Mouse (Mus musculus): ENCODE data around the gene Duox2. TPM values are rescaled to one million over a fixed set of nuclear protein-coding genes. Genes with fewer than 3 reads are reported as not detected.
A peak's percentile ranks its signal among the peaks of the same experiment; 100 is the strongest.

Gene Duox2
- total and polyA plus RNA-seq, 3 experiments = 0.16 TPM; not detected in 2

GRCm38 (mm10) chr2:122236321-122236720, 61.9 kb downstream of the Duox2 start:
- H3K36me3 ChIP-seq (replicated peaks) = peaks cover 36% of the 10 kb centered on the region
- H3K4me3 ChIP-seq (ENCODE audit: low read depth, low read length) = no peak overlapping the region; the same call in 1 of the 2 replicates
- DNase-seq (ENCODE audit: low spot score) (no peak), ATAC-seq (ENCODE audit: extremely low read depth, insufficient number of reproducible peaks, low FRiP score, poor library complexity, severe bottlenecking) (no peak)
- H3K27me3 ChIP-seq (ENCODE audit: insufficient read depth, low read length) = no peaks in the 10 kb centered on the region
- peaks cover 63% of the 10 kb centered on the region for H3K4me1 ChIP-seq (ENCODE audit: insufficient read depth, low read depth, low read length)
- H3K9me3 ChIP-seq (replicated peaks) = no peaks in the 10 kb centered on the region
- no peak for TF ChIP-seq TAL1 (conservative IDR thresholded peaks at IDR 0.05; ENCODE audit: low read depth, low read length)
- TF ChIP-seq POLR2AphosphoS5 (IDR thresholded peaks at IDR 0.05; ENCODE audit: insufficient replicate concordance, low read depth, low read length) = no peak
- no peak for TF ChIP-seq CTCF (IDR thresholded peaks at IDR 0.05; ENCODE audit: low read depth, low read length)
- TF ChIP-seq GATA1 (IDR thresholded peaks at IDR 0.05; ENCODE audit: borderline replicate concordance, low read length) = no peak
- no peak for TF ChIP-seq GATA2 (IDR thresholded peaks at IDR 0.05; ENCODE audit: borderline replicate concordance, low read depth, low read length)

GRCm38 (mm10) chr2:122235425-122235824, 62.8 kb downstream of the Duox2 start:
- Histone ChIP-seq H3K27me3 (ENCODE audit: insufficient read depth, low read length) (no peaks in the 10 kb centered on the region), H3K4me3 (ENCODE audit: low read depth, low read length) (peak overlapping the region; percentile 76), H3K36me3 (replicated peaks) (peaks cover 28% of the 10 kb centered on the region), H3K4me1 (ENCODE audit: insufficient read depth, low read depth, low read length) (peaks cover 62% of the 10 kb centered on the region), H3K9me3 (replicated peaks) (no peaks in the 10 kb centered on the region)
- 0 out of 2 replicates have a peak, but pooled peaks have one; percentile 24 for TF ChIP-seq TAL1 (conservative IDR thresholded peaks at IDR 0.05; ENCODE audit: low read depth, low read length)
- no peak for TF ChIP-seq GATA2 (IDR thresholded peaks at IDR 0.05; ENCODE audit: borderline replicate concordance, low read depth, low read length)
- ATAC-seq (ENCODE audit: extremely low read depth, insufficient number of reproducible peaks, low FRiP score, poor library complexity, severe bottlenecking) (peak; percentile 30), DNase-seq (ENCODE audit: low spot score) (peak; percentile 47)

GRCm38 (mm10) chr2:122234611-122235288, 63.5 kb downstream of the Duox2 start, which contains the start of gene Sord:
Sord (plus strand) TSS chr2:122234749.
- no peaks in the 10 kb centered on the region for H3K27me3 ChIP-seq (ENCODE audit: insufficient read depth, low read length)

GRCm38 (mm10) chr2:122233759-122234557, 64.3 kb downstream of the Duox2 start:
- no peaks in the 10 kb centered on the region for H3K9me3 ChIP-seq (replicated peaks)
- no peak; the same call in 1 of the 2 replicates for ATAC-seq (ENCODE audit: extremely low read depth, insufficient number of reproducible peaks, low FRiP score, poor library complexity, severe bottlenecking)
- peaks cover 63% of the 10 kb centered on the region for H3K4me1 ChIP-seq (ENCODE audit: insufficient read depth, low read depth, low read length)
- H3K4me3 ChIP-seq (ENCODE audit: low read depth, low read length) = peak overlapping the region; percentile 76
- no peak for DNase-seq (ENCODE audit: low spot score)
- no peaks in the 10 kb centered on the region for H3K27me3 ChIP-seq (ENCODE audit: insufficient read depth, low read length)
- TF ChIP-seq GATA1 (IDR thresholded peaks at IDR 0.05; ENCODE audit: borderline replicate concordance, low read length) (no peak), CTCF (IDR thresholded peaks at IDR 0.05; ENCODE audit: low read depth, low read length) (no peak), POLR2AphosphoS5 (IDR thresholded peaks at IDR 0.05; ENCODE audit: insufficient replicate concordance, low read depth, low read length) (no peak), TAL1 (conservative IDR thresholded peaks at IDR 0.05; ENCODE audit: low read depth, low read length) (no peak), GATA2 (IDR thresholded peaks at IDR 0.05; ENCODE audit: borderline replicate concordance, low read depth, low read length) (no peak)
- H3K36me3 ChIP-seq (replicated peaks) = peaks cover 24% of the 10 kb centered on the region

More at GRCm38 (mm10) chr2:122234611-122235288, 63.5 kb downstream of the Duox2 start, which contains the start of gene Sord:
- H3K9me3 ChIP-seq (replicated peaks) = no peaks in the 10 kb centered on the region
- peak within 1 kb of the TSS; percentile 76 for H3K4me3 ChIP-seq (ENCODE audit: low read depth, low read length)
- H3K36me3 ChIP-seq (replicated peaks) = peaks cover 28% of the 10 kb centered on the region
- peak; percentile 64 for ATAC-seq (ENCODE audit: extremely low read depth, insufficient number of reproducible peaks, low FRiP score, poor library complexity, severe bottlenecking)
- DNase-seq (ENCODE audit: low spot score) = peak; percentile 73
- peaks cover 68% of the 10 kb centered on the region for H3K4me1 ChIP-seq (ENCODE audit: insufficient read depth, low read depth, low read length)
- no peak for TF ChIP-seq CTCF (IDR thresholded peaks at IDR 0.05; ENCODE audit: low read depth, low read length)
- no peak for TF ChIP-seq GATA1 (IDR thresholded peaks at IDR 0.05; ENCODE audit: borderline replicate concordance, low read length)
- no peak for TF ChIP-seq POLR2AphosphoS5 (IDR thresholded peaks at IDR 0.05; ENCODE audit: insufficient replicate concordance, low read depth, low read length)
- no peak for TF ChIP-seq GATA2 (IDR thresholded peaks at IDR 0.05; ENCODE audit: borderline replicate concordance, low read depth, low read length)
- no peak for TF ChIP-seq TAL1 (conservative IDR thresholded peaks at IDR 0.05; ENCODE audit: low read depth, low read length)

- no peaks in the 10 kb centered on the region for H3K9me3 ChIP-seq (replicated peaks)
- peaks cover 22% of the 10 kb centered on the region for H3K36me3 ChIP-seq (replicated peaks)
- DNase-seq (ENCODE audit: low spot score) = no peak
- TF ChIP-seq TAL1 (conservative IDR thresholded peaks at IDR 0.05; ENCODE audit: low read depth, low read length) = no peak
- no peak for TF ChIP-seq GATA2 (IDR thresholded peaks at IDR 0.05; ENCODE audit: borderline replicate concordance, low read depth, low read length)
- TF ChIP-seq GATA1 (IDR thresholded peaks at IDR 0.05; ENCODE audit: borderline replicate concordance, low read length) = no peak
- no peak for TF ChIP-seq CTCF (IDR thresholded peaks at IDR 0.05; ENCODE audit: low read depth, low read length)
- TF ChIP-seq POLR2AphosphoS5 (IDR thresholded peaks at IDR 0.05; ENCODE audit: insufficient replicate concordance, low read depth, low read length) = no peak
- ATAC-seq (ENCODE audit: extremely low read depth, insufficient number of reproducible peaks, low FRiP score, poor library complexity, severe bottlenecking) = no peak
- no peak overlapping the region for H3K4me3 ChIP-seq (ENCODE audit: low read depth, low read length)
- peaks cover 65% of the 10 kb centered on the region for H3K4me1 ChIP-seq (ENCODE audit: insufficient read depth, low read depth, low read length)
- H3K27me3 ChIP-seq (ENCODE audit: insufficient read depth, low read length) = no peaks in the 10 kb centered on the region
These were observed 64.9 kb downstream of the Duox2 start for GRCm38 (mm10) chr2:122233341-122233740.

GRCm38 (mm10) chr2:122231616-122232015, 66.6 kb downstream of the Duox2 start:
- H3K4me1 ChIP-seq (ENCODE audit: insufficient read depth, low read depth, low read length) = peaks cover 57% of the 10 kb centered on the region
- H3K4me3 ChIP-seq (ENCODE audit: low read depth, low read length) = no peak overlapping the region
- DNase-seq (ENCODE audit: low spot score) (no peak), ATAC-seq (ENCODE audit: extremely low read depth, insufficient number of reproducible peaks, low FRiP score, poor library complexity, severe bottlenecking) (no peak)
- no peak for TF ChIP-seq GATA1 (IDR thresholded peaks at IDR 0.05; ENCODE audit: borderline replicate concordance, low read length)
- H3K27me3 ChIP-seq (ENCODE audit: insufficient read depth, low read length) = no peaks in the 10 kb centered on the region
- H3K36me3 ChIP-seq (replicated peaks) = peaks cover 7% of the 10 kb centered on the region
- no peaks in the 10 kb centered on the region for H3K9me3 ChIP-seq (replicated peaks)
